Mouse (Mus musculus) brain, embryonic 14.5 days (tissue): ENCODE data around the gene Snhg11.

Experiments used
- CTCF ChIP-seq: fragments of 200-500 bp; IDR thresholded peaks from 2 replicates; pipeline ENCODE4 v1.5.1; 2012; ENCODE audit warnings: inconsistent platforms, mild to moderate bottlenecking, moderate library complexity, borderline replicate concordance; ENCODE audit not compliant: insufficient read depth, insufficient read length; ENCODE audit errors: extremely low read depth
- POLR2A ChIP-seq: fragments of 200-500 bp; IDR thresholded peaks from 2 replicates; pipeline ENCODE4 v1.6.1; 2012; ENCODE audit warnings: mild to moderate bottlenecking, inconsistent platforms, borderline replicate concordance; ENCODE audit not compliant: poor library complexity, insufficient read depth, insufficient read length, severe bottlenecking; ENCODE audit errors: extremely low read depth

DNA sequence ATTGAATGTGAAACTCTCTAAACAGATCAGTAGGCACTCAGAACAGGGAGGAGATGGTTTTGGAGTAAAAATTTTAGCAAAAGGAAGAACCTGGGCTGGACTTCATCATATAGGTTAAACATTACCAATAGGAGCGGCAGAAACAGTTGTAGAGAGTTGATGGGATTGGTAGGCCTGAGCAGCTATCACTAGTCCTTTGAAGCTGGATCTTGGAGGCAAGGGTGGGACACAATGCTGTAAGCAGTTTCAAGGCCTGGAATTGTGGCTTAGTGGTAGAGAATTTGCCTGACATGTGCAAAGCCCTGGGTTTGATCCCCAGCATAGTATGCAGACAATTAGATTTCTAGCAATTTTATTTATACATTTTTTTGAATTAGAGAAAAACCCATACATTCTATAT lies 43.2 kb downstream of the Snhg11 start:
- TF ChIP-seq CTCF (no peak), POLR2A (no peak)
